Mouse (Mus musculus) forebrain, embryonic 16.5 days (tissue): Measurements from ENCODE around the gene Naa50. TPM values are rescaled to one million over a fixed set of nuclear protein-coding genes. Genes with fewer than 3 reads are reported as not detected.

ENCODE experiments used
- ATAC-seq: fragments of 200-750 bp; cut with Nextera tagmentation; 2 replicates; pipeline ENCODE4 v1.8.0; 2017; ENCODE audit warnings: mild to moderate bottlenecking, moderate library complexity
- H3K27ac ChIP-seq: fragments of 300-500 bp; sonication (generic); 2 replicates; pipeline ENCODE4 v1.5.1; 2014; ENCODE audit warnings: low read length, control low read depth
- H3K27me3 ChIP-seq: fragments of 300-500 bp; sonication (generic); replicated peaks from 2 replicates; pipeline ENCODE4 v1.6.1; 2014; ENCODE audit warnings: low read length; ENCODE audit not compliant: control insufficient read depth, insufficient read depth
- H3K36me3 ChIP-seq: fragments of 300-500 bp; sonication (generic); 2 replicates; pipeline ENCODE4 v1.6.1; 2014; ENCODE audit not compliant: control insufficient read depth, insufficient read depth
- H3K4me1 ChIP-seq: fragments of 300-500 bp; sonication (generic); replicated peaks from 2 replicates; pipeline ENCODE4 v1.6.1; 2014; ENCODE audit warnings: low read length; ENCODE audit not compliant: control insufficient read depth, insufficient read depth
- H3K4me2 ChIP-seq: fragments of 300-500 bp; sonication (generic); 2 replicates; pipeline ENCODE4 v1.6.1; 2014; ENCODE audit warnings: mild to moderate bottlenecking, low read length, control low read depth
- H3K4me3 ChIP-seq: fragments of 300-500 bp; sonication (generic); replicated peaks from 2 replicates; pipeline ENCODE4 v1.5.1; 2014; ENCODE audit warnings: mild to moderate bottlenecking, low read length, control low read depth
- H3K9ac ChIP-seq: fragments of 300-500 bp; sonication (generic); replicated peaks from 2 replicates; pipeline ENCODE4 v1.6.1; 2014; ENCODE audit warnings: low read depth, low read length, control low read depth
- H3K9me3 ChIP-seq: fragments of 300-500 bp; sonication (generic); 2 replicates; pipeline ENCODE4 v1.6.1; 2016; ENCODE audit warnings: low read length; ENCODE audit not compliant: control insufficient read depth
- WGBS: fragments of 180-500 bp; shearing (Covaris S2); extraction: QIAGEN DNeasy Blood & Tissue Kit; methylation state at CpG from one replicate; pipeline ENCODE4 v1.1.7; 2014; 5-methylcytosine and 5-hydroxymethylcytosine counted together
- polyA plus RNA-seq: library from polyadenylated mRNA; unstranded; fragments of >200 nt; fragmentation: Nextera tagmentation; extraction: Ambion mirVana; gene quantifications from 2 replicates; pipeline ENCODE4 v1.2.1, GENCODE M21; 2015

The Naa50 gene
- polyA plus RNA-seq, 1 experiment from 2014 or later = 80.5 TPM

DNA sequence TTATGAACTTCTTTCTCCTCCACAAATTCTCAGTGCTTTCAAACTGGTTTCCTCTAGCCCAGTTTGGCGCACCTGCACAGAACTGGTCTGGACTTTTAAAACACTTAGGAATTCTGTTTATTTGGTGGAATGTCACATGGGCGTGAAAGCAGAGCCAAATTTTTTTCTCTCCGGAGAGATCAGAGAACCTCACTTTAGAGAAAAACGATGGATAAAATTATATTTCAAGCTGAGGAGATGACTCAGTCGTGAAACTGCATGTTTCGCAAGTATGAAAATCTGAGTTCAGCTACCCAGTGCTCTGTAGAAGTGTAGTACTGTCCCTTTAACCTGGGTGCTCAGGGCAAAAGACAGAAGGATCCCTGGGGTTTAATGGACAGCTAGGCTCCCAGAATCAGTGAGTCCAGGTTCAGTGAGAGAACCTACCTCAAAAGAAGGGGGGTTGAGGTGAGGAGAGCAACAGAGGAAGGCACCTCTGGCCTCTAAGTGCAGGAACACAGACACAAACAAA is 3.1 kb upstream of the Naa50 start:
- Histone ChIP-seq H3K27me3 (no peaks in the 10 kb centered on the region), H3K27ac (no peak overlapping the region), H3K4me2 (no peak overlapping the region), H3K9me3 (no peaks in the 10 kb centered on the region), H3K4me3 (no peak overlapping the region), H3K4me1 (peaks cover 13% of the 10 kb centered on the region), H3K36me3 (no peaks in the 10 kb centered on the region), H3K9ac (no peak overlapping the region)
- no peak for ATAC-seq
- WGBS = 88% methylated on average over 6 of the region's 6 CpGs

DNA sequence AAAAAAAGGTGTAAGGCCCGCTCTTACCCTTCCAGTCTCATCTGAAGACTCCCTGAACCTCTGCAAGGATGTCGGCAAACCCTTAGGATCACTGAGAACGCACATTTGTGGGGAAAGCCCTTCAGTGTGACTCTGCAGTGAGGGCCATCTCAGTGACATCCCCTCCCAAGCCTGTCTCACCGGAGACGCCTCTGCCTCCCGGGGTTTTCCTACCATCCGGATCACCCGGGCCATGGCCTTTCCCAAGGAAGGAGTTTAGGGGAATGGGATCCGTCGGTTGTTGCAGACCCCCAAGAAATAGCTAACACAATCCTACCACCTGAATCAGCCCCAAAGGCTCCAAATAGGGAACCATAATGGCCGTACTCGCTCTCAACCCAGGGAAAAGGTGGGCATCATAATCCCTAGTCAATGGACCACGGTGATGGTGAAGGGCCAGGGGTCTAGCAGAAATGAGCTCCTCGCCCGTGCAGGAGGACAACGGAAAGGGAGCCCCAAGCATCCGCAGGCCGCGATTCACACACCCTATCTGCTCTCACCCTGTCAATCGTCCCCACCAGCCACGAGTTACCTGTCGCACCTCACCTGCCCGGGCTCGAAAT is 1.2 kb upstream of the Naa50 start:
- H3K4me1 ChIP-seq = peaks cover 15% of the 10 kb centered on the region
- peak overlapping the region; percentile 63 for H3K4me2 ChIP-seq
- under 1% methylated on average over 24 of the region's 24 CpGs for WGBS
- no peaks in the 10 kb centered on the region for H3K27me3 ChIP-seq
- no peaks in the 10 kb centered on the region for H3K36me3 ChIP-seq
- no peak for ATAC-seq
- H3K27ac ChIP-seq = peak overlapping the region; percentile 98
- H3K9me3 ChIP-seq = no peaks in the 10 kb centered on the region
- peak overlapping the region; percentile 88 for H3K4me3 ChIP-seq
- H3K9ac ChIP-seq = peak overlapping the region; percentile 88

DNA sequence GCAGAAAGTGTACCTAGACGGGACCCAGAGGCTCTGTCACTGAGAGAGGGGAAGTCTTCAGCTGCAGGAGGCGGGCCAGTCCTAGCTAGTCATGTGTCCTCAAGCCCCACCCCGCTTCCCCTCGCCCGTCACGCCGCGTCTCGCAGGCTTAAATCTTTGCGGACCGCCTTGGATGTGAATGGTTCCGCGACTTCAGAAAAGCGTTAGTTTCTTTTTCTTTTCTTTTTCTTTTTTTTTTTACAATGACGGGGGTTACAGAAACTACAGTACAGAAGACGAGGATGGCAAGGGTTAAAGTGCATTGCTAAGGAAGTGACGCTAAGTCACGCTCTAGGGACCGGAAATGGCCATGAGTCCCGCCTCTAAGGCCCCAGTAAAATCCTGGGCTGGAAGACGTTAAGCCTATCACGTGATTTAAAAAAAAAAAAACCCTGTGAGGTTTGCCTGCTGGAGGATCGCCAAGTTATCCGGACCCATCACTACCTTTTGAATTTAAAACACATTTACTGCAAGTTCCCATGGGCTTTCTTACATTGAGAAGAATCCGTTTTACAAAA is 573 bp upstream of the Naa50 start:
- Histone ChIP-seq H3K27ac (peak overlapping the region; percentile 98), H3K4me3 (peak overlapping the region; percentile 88), H3K4me2 (peak overlapping the region; percentile 66), H3K36me3 (no peaks in the 10 kb centered on the region), H3K9ac (peak overlapping the region; percentile 88), H3K27me3 (no peaks in the 10 kb centered on the region), H3K9me3 (no peaks in the 10 kb centered on the region), H3K4me1 (peaks cover 15% of the 10 kb centered on the region)
- peak; percentile 91 for ATAC-seq
- under 1% methylated on average over 25 of the region's 25 CpGs for WGBS

DNA sequence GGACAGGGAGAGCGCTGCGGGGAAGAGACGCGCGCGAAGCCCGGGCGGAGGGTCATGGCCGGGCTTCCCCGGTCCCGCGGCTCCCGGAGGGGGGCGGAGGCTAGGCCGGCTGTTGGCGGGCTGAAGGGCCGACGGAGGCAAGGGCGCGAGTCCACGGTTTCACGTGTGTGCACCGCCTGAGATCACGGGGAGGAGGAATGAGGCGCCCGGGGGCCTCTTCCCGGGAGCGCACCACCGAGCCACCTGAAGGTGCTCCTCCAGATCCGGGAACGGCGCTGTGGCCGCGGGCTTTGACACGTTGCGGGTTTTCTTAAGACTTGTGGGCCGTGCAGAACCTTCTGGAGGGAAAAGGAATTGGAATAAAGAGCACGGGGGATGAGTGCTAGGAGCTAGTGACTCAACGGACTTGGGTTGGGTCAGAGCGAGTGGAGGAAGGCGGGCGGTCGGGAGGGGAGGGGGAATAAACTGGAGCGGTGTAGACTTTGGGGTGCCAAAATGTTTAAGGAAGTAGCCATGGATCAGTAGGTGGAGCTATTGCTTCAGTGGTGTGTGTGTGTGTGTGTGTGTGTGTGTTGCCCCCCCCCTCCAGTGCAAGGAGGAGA is 657 bp downstream of the Naa50 start:
- no peaks in the 10 kb centered on the region for H3K9me3 ChIP-seq
- H3K27ac ChIP-seq = peak overlapping the region; percentile 98
- H3K4me1 ChIP-seq = peaks cover 15% of the 10 kb centered on the region
- no peaks in the 10 kb centered on the region for H3K36me3 ChIP-seq
- H3K4me3 ChIP-seq = peak overlapping the region; percentile 88
- ATAC-seq = peak; percentile 32
- under 1% methylated on average over 37 of the region's 44 CpGs for WGBS
- H3K9ac ChIP-seq = peak overlapping the region; percentile 88
- peak overlapping the region; percentile 66 for H3K4me2 ChIP-seq
- no peaks in the 10 kb centered on the region for H3K27me3 ChIP-seq

DNA sequence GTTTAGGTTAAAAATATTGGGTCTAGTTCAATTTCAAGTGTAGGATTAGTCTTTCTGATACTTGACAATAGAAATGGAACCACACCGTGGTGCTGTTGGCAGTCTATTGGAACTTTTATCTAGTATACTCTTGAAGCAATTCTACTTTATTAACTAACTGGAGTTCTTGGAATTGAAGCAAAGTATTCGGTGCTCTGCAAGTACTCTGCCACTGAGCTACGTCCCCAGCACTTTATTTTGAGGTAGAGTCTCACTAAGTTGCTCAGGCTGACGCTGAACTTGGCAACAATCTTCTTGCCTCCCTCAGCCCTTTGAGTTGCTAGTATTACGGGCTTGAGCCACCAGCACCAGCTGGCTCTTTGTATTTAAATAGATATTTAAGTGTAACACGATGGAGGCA is 1.9 kb downstream of the Naa50 start:
- Histone ChIP-seq H3K9ac (no peak overlapping the region), H3K4me3 (no peak overlapping the region), H3K27ac (no peak overlapping the region), H3K4me1 (peaks cover 15% of the 10 kb centered on the region), H3K36me3 (no peaks in the 10 kb centered on the region), H3K9me3 (no peaks in the 10 kb centered on the region), H3K27me3 (no peaks in the 10 kb centered on the region), H3K4me2 (peak overlapping the region; percentile 18; the same call in 1 of the 2 replicates)
- WGBS = 22% methylated on average over 6 of the region's 6 CpGs
- ATAC-seq = no peak

DNA sequence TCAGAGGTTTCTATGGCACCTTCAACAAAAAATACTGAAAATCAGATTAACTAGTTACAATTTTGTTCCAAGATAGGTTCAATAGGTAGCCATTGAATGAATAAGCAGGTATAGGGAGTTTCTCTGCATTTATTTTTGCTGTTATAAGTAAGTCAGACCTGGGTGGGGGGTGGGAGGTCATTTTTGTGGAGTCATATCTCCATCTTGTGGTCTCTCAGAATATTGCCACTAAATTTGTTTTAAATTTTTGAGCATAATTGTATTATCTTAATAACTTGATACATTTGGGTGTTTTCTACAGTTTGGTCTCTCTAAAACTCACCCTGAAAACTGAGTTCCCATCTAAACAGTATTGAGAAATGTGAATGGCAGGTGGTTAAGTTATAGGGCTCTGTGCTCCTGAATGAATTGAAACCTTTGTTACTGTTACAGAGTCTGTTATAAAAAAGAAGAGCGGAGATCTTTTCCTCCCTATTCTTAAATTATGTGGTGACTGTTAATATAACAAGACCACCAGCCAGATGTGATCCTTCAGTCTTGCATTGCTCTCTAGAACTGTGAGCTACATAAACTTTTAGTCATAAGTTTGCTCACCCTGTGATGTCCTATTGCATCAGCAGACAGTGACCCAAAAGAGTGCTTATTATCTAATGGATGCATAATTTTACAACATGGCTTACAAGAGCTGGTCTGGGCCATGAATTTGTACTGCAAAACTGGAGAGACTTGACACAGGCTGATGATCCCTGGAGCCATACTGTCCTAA is 9.6 kb downstream of the Naa50 start:
- Histone ChIP-seq H3K27me3 (no peaks in the 10 kb centered on the region), H3K9ac (no peak overlapping the region), H3K4me3 (no peak overlapping the region), H3K27ac (no peak overlapping the region), H3K9me3 (no peaks in the 10 kb centered on the region), H3K4me1 (no peaks in the 10 kb centered on the region), H3K36me3 (no peaks in the 10 kb centered on the region), H3K4me2 (no peak overlapping the region)
- ATAC-seq = no peak
- 95% methylated on average over 1 of the region's 1 CpGs for WGBS

DNA sequence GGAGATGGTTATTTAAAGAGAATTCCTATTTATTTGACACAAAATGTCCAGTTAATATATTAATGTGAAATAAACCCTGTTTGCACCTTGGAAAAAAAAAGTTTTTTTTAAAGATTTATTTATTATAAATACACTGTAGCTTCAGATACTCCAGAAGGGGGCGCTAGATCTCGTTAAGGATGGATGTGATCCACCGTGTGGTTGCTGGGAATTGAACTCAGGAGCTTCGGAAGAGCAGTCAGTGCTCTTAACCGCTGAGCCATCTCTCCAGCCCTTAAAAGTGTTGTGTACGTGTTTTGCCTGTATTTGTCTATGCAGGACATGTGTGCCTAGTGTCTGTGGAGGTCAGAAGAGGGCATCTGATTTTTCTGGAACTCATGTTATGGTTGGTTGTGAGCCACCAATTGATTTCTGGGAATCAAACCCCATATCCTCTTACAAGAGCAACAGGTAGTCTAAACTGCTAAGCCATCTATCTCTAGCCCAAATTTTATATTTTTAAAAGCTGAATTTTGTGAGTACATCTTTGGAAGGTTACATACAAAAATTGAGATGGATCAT is 14.9 kb downstream of the Naa50 start:
- H3K4me1 ChIP-seq = no peaks in the 10 kb centered on the region
- H3K27ac ChIP-seq = no peak overlapping the region
- no peak overlapping the region for H3K4me2 ChIP-seq
- no peak for ATAC-seq
- whole genome bisulfite sequencing = 69% methylated on average over 6 of the region's 6 CpGs
- peaks cover 5% of the 10 kb centered on the region; the same call in 1 of the 2 replicates for H3K36me3 ChIP-seq
- H3K9ac ChIP-seq = no peak overlapping the region
- H3K27me3 ChIP-seq = no peaks in the 10 kb centered on the region
- H3K9me3 ChIP-seq = no peaks in the 10 kb centered on the region
- H3K4me3 ChIP-seq = no peak overlapping the region

DNA sequence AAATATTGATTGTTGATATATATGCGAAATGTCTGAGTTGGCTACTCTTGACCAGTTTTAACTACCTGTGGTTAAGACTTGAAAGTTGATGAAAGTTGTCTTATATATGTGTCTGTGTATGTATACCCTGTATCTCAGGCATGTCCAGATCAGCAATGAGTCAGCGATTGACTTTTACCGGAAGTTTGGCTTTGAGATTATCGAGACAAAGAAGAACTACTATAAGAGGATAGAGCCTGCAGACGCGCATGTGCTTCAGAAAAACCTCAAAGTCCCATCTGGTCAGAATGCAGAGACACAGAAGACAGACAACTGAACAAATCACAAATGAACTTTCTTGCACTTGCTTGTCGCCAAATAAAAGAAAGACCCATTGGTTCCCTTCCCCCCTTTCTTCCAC is 19.7 kb downstream of the Naa50 start:
- no peak overlapping the region for H3K4me3 ChIP-seq
- no peak overlapping the region for H3K4me2 ChIP-seq
- peaks cover 5% of the 10 kb centered on the region; the same call in 1 of the 2 replicates for H3K36me3 ChIP-seq
- H3K27me3 ChIP-seq = no peaks in the 10 kb centered on the region
- no peak overlapping the region for H3K27ac ChIP-seq
- no peak overlapping the region for H3K9ac ChIP-seq
- 96% methylated on average over 7 of the region's 7 CpGs for whole genome bisulfite sequencing
- no peak for ATAC-seq
- H3K4me1 ChIP-seq = no peaks in the 10 kb centered on the region
- H3K9me3 ChIP-seq = no peaks in the 10 kb centered on the region

DNA sequence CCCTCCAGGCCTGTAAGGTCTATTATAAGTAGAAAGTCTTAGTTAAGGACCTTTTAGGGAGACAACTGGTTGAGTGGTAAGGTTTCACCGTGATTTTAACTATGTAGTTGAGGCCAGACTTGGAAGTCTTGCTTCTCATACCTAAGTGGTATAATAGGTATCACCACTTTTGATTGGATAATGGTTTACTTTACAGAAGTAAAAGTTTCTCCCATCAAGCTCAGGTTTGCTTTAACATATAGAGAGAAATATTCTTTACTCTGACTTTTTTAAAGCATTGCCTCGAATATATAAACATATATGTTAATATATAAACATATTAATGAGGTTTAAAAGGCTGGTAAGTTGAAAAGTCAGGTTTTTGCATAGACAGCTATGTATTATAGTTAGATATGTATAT is 24.2 kb downstream of the Naa50 start:
- WGBS = 86% methylated on average over 2 of the region's 2 CpGs
- Histone ChIP-seq H3K4me2 (no peak overlapping the region), H3K9ac (no peak overlapping the region), H3K9me3 (no peaks in the 10 kb centered on the region), H3K27ac (no peak overlapping the region), H3K4me3 (no peak overlapping the region), H3K36me3 (peaks cover 3% of the 10 kb centered on the region; the same call in 1 of the 2 replicates), H3K4me1 (no peaks in the 10 kb centered on the region), H3K27me3 (no peaks in the 10 kb centered on the region)
- no peak for ATAC-seq
